Mouse (Mus musculus) testis, adult 10 weeks (tissue): ENCODE data around the gene Ccm2l. TPM values are rescaled to one million over a fixed set of nuclear protein-coding genes. Genes with fewer than 3 reads are reported as not detected.

Experiments
- polyA plus RNA-seq: library from polyadenylated mRNA; stranded (reverse); fragments of 350-450 nt; fragmentation: Illumina TruSeq; extraction: RNeasy Lipid Tissue Mini Kit (QIAGEN cat#74804); gene quantifications from one replicate; pipeline ENCODE4 v1.2.3, GENCODE M21; 2014; ENCODE audit warnings: low read depth, low replicate concordance

Ccm2l gene
- 0.15 TPM for polyA plus RNA-seq

DNA sequence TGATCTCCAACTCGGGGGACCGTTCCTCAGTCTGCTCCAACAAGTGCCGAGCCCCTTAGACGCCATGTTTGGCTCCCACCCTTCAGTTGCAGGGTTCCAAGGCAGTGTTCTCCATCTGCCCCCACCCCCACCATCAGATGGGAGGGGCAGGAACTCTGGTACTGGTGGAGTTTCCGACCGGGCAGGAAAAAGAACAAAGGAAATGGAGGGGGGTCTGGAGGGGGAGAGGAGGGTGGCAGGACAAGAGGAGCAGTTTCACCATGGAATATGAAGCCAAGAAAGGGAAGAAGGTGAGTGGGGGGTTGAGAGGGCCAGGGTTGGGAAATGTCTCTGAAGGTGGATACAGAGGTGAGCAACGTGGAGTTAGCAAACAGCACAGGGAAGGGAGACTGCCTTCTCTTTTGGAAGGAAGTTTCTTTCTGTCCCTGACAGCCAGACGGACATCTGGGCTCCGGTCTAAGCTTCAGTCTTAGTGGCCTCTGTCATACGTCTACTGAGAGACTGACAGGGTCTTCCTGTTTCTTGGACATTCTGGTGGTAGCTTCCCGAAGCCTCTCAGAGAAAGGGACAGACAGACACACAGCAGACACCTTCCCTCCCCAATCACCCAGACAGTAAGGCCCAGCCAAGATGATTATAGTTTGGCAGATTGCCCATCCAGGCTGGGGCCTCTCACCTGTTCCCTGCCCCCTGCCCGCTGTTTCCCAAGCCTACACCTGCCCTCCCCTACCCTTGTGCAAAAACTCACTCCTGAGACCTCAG is at the start of gene Ccm2l:
TSS of gene Ccm2l (plus strand) at position 209 of the 762 bp plus-strand sequence.

GRCm38 (mm10) chr2:153031126-153032082 is 34.4 kb upstream of the Ccm2l start, which contains the start of gene Xkr7:
Xkr7 (plus strand) TSS chr2:153031852.

DNA sequence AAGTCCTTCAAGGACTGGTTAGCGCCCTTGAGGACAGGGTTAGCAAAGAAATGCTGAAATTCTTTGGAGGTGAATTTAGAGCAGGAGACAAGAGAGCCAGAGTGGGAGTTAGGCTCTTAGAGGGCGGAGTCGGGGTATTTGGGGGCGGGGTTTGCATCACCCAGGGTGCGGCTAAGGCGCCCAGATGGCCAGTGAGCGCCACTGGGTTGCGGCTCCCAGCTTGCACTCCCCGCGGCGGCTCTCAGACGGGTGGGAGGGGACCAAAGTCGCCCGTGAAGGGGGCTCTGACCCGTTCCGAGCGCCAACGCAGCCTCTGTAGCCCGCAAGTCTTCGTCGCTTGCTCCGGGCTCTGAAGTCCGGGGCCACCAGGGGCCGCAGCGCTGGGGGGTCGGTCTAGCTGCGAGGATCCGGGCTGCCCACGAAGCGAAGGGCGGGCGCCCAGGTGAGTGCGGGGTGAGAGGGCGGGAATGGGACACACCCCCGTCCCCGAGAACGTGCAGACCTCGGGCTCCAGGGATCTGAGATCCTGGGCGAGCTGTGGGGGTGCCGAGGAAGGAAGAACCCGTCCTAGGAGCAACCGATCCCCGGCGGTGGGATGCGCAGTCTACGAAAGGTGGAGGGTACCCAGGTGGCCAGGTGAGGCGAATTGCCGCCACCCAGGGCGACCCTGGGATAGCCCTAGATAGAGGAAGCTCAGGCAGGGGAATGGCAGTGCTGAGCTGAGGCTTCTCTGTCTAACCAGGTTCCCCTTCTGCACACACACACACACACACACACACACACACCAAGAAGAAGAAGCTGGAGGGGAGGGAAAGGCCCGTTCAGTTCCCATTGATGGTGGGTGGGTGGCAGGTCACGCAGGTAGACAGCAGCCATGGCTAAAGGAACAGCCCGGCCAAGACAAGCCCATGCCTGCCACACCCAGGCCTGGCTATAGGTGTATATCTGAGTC is 42.8 kb downstream of the Ccm2l start, which contains the start of gene Hck:
TSS of gene Hck (plus strand) at position 156 of the 952 bp plus-strand sequence.

Other genes with a start within 250 kb of the Ccm2l start
- 42.9 TPM for gene Bcl2l1, start 234.2 kb upstream of the Ccm2l start, polyA plus RNA-seq
- gene Tpx2, start 218.0 kb upstream of the Ccm2l start, polyA plus RNA-seq, result 63.4 TPM
- gene Mylk2, start 154.6 kb upstream of the Ccm2l start, polyA plus RNA-seq, result not detected
- gene Foxs1, start 132.7 kb upstream of the Ccm2l start, polyA plus RNA-seq, result not detected
- 77.7 TPM for gene Dusp15, start 114.3 kb upstream of the Ccm2l start, polyA plus RNA-seq
- 20.4 TPM for gene Ttll9, start 103.5 kb upstream of the Ccm2l start, polyA plus RNA-seq
- 24.4 TPM for gene Pdrg1, start 50.5 kb upstream of the Ccm2l start, polyA plus RNA-seq
- not detected for gene Xkr7, start 34.1 kb upstream of the Ccm2l start, polyA plus RNA-seq
- not detected for gene Hck, start 42.5 kb downstream of the Ccm2l start, polyA plus RNA-seq
- 22.3 TPM for gene Tm9sf4, start 95.3 kb downstream of the Ccm2l start, polyA plus RNA-seq
- 0.27 TPM for gene Tspyl3, start 159.5 kb downstream of the Ccm2l start, polyA plus RNA-seq
- 9.0 TPM for gene Plagl2, start 175.5 kb downstream of the Ccm2l start, polyA plus RNA-seq
- gene Pofut1, start 175.6 kb downstream of the Ccm2l start, polyA plus RNA-seq, result 4.8 TPM
- gene Kif3b, start 225.5 kb downstream of the Ccm2l start, polyA plus RNA-seq, result 79.1 TPM